Mouse (Mus musculus) kidney, postnatal 10 days (tissue): Measurements from ENCODE around the gene Ficd.

Experiments used
- DNase-seq: peaks from one replicate; pipeline ENCODE4 v3.0.0; 2021; ENCODE audit warnings: mixed read lengths

Ficd gene

GRCm38 (mm10) chr5:113776128-113776895 is 40.7 kb downstream of the Ficd start:
- DNase-seq, result peak; percentile 21

DNA sequence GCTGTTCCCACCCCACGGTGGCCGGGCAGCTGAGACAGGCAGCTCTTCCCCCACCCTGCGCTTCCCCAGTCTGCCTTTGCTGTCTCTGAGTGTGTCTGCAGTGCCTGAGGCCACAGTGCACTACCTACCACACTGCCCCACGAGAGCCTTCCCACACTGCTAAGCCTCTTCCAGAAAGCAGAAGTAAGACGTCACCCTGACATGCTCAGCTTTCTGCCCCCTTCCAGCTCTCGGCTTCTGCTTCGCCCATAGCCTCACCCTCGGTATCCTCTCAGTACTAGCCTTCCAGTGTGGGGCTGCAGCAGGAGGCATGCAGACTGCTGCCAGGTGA is 41.3 kb downstream of the Ficd start:
- DNase-seq, result no peak

GRCm38 (mm10) chr5:113777728-113778127 is 42.1 kb downstream of the Ficd start:
- peak; percentile 62 for DNase-seq

DNA sequence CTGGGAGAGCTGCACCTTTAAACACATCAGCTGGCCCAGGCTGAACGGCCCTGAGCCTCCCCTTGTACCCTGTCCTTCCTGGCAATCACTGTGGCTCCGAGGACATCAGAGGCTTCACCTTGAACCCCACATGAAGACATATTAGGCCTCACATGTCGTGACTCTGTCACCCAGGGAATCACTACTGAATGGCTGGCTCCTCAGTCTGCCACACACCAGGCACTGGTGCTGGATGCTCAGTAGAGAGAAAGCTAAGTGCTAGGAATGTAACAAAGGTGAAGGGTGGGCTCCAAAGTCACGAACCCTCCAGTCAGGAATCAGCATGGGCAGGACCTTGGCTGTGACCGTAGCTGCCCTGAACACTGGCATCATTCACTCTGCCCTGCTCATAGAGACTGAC is 44.0 kb downstream of the Ficd start:
- DNase-seq, result no peak

- DNase-seq, result no peak
These were observed 44.6 kb downstream of the Ficd start for GRCm38 (mm10) chr5:113780082-113780752.

- DNase-seq, result no peak
These were observed 45.2 kb downstream of the Ficd start for GRCm38 (mm10) chr5:113780763-113781162.

DNA sequence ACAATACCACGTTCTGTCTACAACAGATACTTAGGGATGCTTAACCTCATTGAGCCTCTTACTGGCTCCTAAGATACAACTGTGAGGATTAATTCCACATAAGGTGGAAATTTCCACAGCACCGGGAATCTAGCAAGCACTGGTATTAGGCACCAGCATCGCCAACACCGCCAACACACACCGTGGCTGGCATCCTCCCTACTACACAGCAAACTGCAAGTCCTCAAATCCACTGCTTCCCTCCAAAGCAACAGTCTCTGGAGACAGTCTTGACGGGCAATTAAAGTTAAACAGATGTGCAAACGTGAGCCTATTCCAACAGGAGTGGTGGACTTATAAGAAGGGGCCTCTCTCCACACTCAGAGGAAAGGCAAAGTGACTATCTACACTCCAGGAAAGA is 45.7 kb downstream of the Ficd start:
- DNase-seq, result peak; percentile 19

DNA sequence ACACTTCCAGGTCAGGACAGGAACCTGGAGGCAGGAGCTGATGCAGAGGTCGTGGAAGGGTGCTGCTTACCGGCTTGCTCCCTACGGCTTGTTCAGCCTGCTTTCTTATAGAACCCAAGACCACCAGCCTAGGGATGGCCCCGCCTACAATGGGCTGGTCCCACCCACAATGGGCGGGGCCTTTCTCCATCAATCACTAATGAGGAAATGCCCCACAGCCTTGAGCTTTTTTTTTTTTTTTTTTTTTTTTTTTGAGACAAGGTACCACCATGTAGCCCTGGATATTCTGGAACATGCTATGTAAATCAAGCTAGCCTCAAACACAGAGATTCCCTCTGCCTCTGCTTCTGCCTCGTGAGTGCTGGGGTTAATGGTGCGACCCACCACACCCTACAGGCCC is 46.3 kb downstream of the Ficd start:
- no peak for DNase-seq

DNA sequence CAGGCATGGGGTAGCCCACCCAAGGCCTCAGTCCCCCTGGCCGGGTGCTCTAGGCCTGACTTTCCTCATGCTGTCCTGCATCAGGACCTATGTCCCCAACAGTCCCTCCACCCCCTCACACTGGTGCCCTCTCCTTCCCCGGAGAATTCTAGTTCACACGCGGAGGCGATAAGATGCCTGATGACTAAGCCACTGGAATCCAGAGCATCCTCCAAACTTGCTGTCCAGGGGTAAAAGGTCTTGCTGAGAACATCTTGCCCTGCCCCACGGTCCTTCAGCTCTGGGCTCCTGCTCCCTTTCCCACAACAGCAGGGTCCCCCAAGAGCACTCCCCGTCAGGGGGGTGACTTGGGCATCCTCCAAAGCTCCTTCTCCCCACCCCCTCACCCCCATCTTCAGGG is 47.0 kb downstream of the Ficd start:
- peak; percentile 48 for DNase-seq

DNA sequence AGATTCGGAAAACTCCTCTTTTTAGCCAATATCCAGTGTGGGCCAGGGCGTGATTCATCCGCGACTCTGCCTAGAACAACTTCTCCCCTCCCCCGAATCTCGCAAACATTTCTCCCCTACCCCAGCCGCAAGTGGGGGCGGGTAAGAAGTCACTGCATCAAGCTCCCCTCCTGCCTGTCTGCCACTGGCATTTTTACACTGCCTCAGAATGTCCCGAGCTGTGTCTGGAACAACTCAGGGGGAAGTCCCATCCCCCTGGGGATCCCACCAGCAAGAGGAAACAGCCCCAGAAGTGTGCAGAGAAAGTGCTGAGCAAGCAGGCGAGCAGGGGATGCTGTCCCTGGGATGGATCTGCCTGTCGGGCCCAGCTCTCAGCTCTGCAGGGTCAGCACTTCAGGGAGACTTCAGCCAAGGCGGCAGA is 48.0 kb downstream of the Ficd start:
- peak; percentile 80 for DNase-seq

GRCm38 (mm10) chr5:113784104-113784503 is 48.5 kb downstream of the Ficd start:
- DNase-seq, result peak; percentile 72

DNA sequence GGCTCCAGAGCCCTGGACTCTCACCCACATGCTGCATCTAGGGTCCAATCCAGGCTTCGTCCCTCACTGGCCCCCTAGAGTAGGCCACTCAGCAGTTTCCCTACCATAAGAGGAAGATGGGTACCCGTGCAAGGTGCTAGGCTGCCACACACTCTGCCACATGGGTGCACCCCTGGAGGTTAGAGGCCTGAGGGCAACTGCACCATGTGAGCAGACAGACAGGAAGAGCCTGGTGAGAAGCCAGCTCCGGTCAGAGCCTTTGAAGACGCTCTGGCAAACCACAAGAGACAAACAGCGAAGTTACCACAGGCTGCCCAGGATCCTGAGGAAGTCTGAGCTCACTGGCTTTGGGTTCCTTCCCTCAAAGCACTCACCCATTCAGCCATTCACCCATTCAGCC is 51.4 kb downstream of the Ficd start:
- no peak for DNase-seq

DNA sequence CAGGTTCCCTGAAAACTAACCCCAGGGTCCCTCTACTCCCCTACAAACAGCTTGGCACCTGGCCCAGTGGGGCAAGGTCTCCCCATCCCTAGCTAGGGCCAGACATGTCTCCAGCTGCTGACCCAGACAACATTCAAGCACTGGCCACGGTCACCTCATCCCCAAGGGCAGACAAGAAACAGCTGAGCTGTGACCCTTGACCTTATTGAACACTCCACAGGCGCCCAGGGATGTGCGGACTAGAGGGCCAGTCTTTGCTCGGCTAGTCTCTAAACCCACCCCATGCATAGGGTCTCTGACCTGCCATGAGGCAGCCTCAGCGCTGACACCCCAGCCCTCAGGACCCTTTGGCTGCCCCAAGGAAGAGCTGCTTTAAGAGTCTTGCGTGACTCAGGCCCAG is 53.0 kb downstream of the Ficd start:
- DNase-seq, result peak; percentile 66

- DNase-seq, result peak; percentile 88
These were observed 53.6 kb downstream of the Ficd start for GRCm38 (mm10) chr5:113789075-113789788.
